Comparison of ENCODE assay signal across 9 mouse cellular contexts in genomic region chr3:96728634-96729402, GRCm38 (mm10). TPM values are rescaled to one million over a fixed set of nuclear protein-coding genes. Genes with fewer than 3 reads are reported as not detected.
DNase-seq lines count a peak whose midpoint lies in the region; ATAC-seq and TF ChIP-seq lines count a peak whose summit lies in the region.
"Had no signal": no experiment of that assay in that cellular context is flagged by ENCODE, and none has a peak within 500 bp of the region (broad histone marks: within the 10 kb centered on the region; RNA-seq: fewer than 3 reads in every experiment).

No protein-coding gene starts in this region.

- TF ChIP-seq CTCF in MEL (IDR thresholded peaks at IDR 0.05 in 2 of 3, conservative IDR thresholded peaks at IDR 0.05 in 1 of 3; ENCODE audit: control insufficient read depth in 1 of 3, insufficient read depth in 1 of 3, low read depth in 2 of 3, low read length in 3 of 3, poor library complexity in 1 of 3, severe bottlenecking in 1 of 3): peak in 1 of 3 experiments; percentile 2; a peak in 1 of 6 replicates

- H3K9ac ChIP-seq in heart, embryonic 16.5 days (ENCODE audit: low read length): peak overlapping the region; percentile 91
- peak overlapping the region; percentile 85 for H3K9ac ChIP-seq in MEL (ENCODE audit: control insufficient read depth, low read depth, low read length, poor library complexity, severe bottlenecking)
- peak overlapping the region; percentile 87; the same call in 1 of the 2 replicates for H3K9ac ChIP-seq in forebrain, embryonic 16.5 days (replicated peaks; ENCODE audit: low read depth, low read length)

- ATAC-seq in heart, embryonic 16.5 days (replicated peaks; ENCODE audit: extremely low read depth, insufficient read depth, low FRiP score): no peak
- no peak for ATAC-seq in forebrain, embryonic 16.5 days
- no peak for ATAC-seq in granulocyte monocyte progenitor cell, adult 5-6 weeks (replicated peaks; ENCODE audit: poor library complexity, severe bottlenecking)

- H3K4me3 ChIP-seq in heart, embryonic 16.5 days (ENCODE audit: low read length): peak overlapping the region; percentile 90
- H3K4me3 ChIP-seq in MEL (ENCODE audit: control insufficient read depth in 1 of 2, insufficient read depth in 1 of 2, low read depth in 2 of 2, low read length in 2 of 2) (peak overlapping the region; percentile 95 to 97), macrophage (ENCODE audit: inconsistent target) (peak overlapping the region; percentile 97)
- H3K4me3 ChIP-seq in forebrain, embryonic 16.5 days (replicated peaks; ENCODE audit: low read length): peak overlapping the region; percentile 98

- peaks cover 57% of the 10 kb centered on the region for H3K79me2 ChIP-seq in MEL (ENCODE audit: control insufficient read depth, insufficient read depth, low read length, poor library complexity)
- H3K79me2 ChIP-seq in macrophage (ENCODE audit: inconsistent target): peaks cover 94% of the 10 kb centered on the region

- no peak for DNase-seq in heart, postnatal 10 days
- no peak for DNase-seq in MEL (ENCODE audit: low read depth, low spot score)
- DNase-seq in gastrocnemius, postnatal 25 days: no peak
- no peak for DNase-seq in cerebellum, adult 8-10 months
- DNase-seq: kidney, adult 8-10 months had no signal

- H3K9me3 ChIP-seq in heart, embryonic 16.5 days (replicated peaks; ENCODE audit: control insufficient read depth, low read length): no peaks in the 10 kb centered on the region
- no peaks in the 10 kb centered on the region for H3K9me3 ChIP-seq in MEL (replicated peaks; ENCODE audit: insufficient read depth, low read length)
- H3K9me3 ChIP-seq in forebrain, embryonic 16.5 days (ENCODE audit: control insufficient read depth, low read length): no peaks in the 10 kb centered on the region

- no peaks in the 10 kb centered on the region for H3K36me3 ChIP-seq in heart, embryonic 16.5 days (ENCODE audit: control insufficient read depth, insufficient read depth)
- peaks cover 0 to 22% of the 10 kb centered on the region in 2 experiments; a peak in 2 of 4 replicates for H3K36me3 ChIP-seq in MEL (ENCODE audit: control insufficient read depth in 1 of 2, insufficient read depth in 2 of 2, low read length in 2 of 2)
- no peaks in the 10 kb centered on the region for H3K36me3 ChIP-seq in forebrain, embryonic 16.5 days (ENCODE audit: control insufficient read depth, insufficient read depth)
- peaks cover 1% of the 10 kb centered on the region; the same call in 1 of the 2 replicates for H3K36me3 ChIP-seq in macrophage (ENCODE audit: inconsistent target)

- peaks cover 22% of the 10 kb centered on the region for H3K4me1 ChIP-seq in heart, embryonic 16.5 days (ENCODE audit: control insufficient read depth, insufficient read depth, low read length)
- peaks cover 5 to 19% of the 10 kb centered on the region in 2 experiments for H3K4me1 ChIP-seq in MEL (ENCODE audit: control insufficient read depth in 1 of 2, insufficient read depth in 2 of 2, low read length in 2 of 2)
- peaks cover 17% of the 10 kb centered on the region for H3K4me1 ChIP-seq in forebrain, embryonic 16.5 days (replicated peaks; ENCODE audit: control insufficient read depth, insufficient read depth, low read length)

- peak overlapping the region; percentile 88 for H3K27ac ChIP-seq in heart, embryonic 16.5 days (ENCODE audit: low read length)
- H3K27ac ChIP-seq in MEL (ENCODE audit: control insufficient read depth, low read depth, low read length) (peak overlapping the region; percentile 77), macrophage (peak overlapping the region; percentile 91)
- H3K27ac ChIP-seq in forebrain, embryonic 16.5 days (ENCODE audit: low read length): no peak overlapping the region

- no peak for TF ChIP-seq EP300 in MEL (IDR thresholded peaks at IDR 0.05; ENCODE audit: low read depth in 1 of 2, low read length in 2 of 2)

- WGBS in heart, embryonic 16.5 days: 40% methylated on average over 7 of the region's 7 CpGs
- 20% methylated on average over 7 of the region's 7 CpGs for WGBS in forebrain, embryonic 16.5 days
- 43% methylated on average over 7 of the region's 7 CpGs for WGBS in macrophage (ENCODE audit: missing documents)

- no peaks in the 10 kb centered on the region for H3K27me3 ChIP-seq in heart, embryonic 16.5 days (ENCODE audit: control insufficient read depth, insufficient read depth, low read length)
- H3K27me3 ChIP-seq in MEL (ENCODE audit: control insufficient read depth in 1 of 2, insufficient read depth in 2 of 2, low read length in 2 of 2): no peaks in the 10 kb centered on the region
- no peaks in the 10 kb centered on the region for H3K27me3 ChIP-seq in forebrain, embryonic 16.5 days (replicated peaks; ENCODE audit: control insufficient read depth, insufficient read depth, low read length)

- no peak for TF ChIP-seq POLR2A in MEL (IDR thresholded peaks at IDR 0.05; ENCODE audit: control insufficient read depth in 1 of 2, insufficient read depth in 1 of 2, low read depth in 1 of 2, low read length in 2 of 2, poor library complexity in 1 of 2)

- intact Hi-C loops in heart, postnatal 10 days (cut with DNase I): no loop called here

- H3K4me2 ChIP-seq in heart, embryonic 16.5 days (ENCODE audit: low read depth, low read length): peak overlapping the region; percentile 74
- H3K4me2 ChIP-seq in forebrain, embryonic 16.5 days (ENCODE audit: low read length): peak overlapping the region; percentile 78

- no peak for TF ChIP-seq RAD21 in MEL (IDR thresholded peaks at IDR 0.05; ENCODE audit: low read depth, low read length)

RNA-seq across cellular contexts. Expression of gene Rnf115, which starts 1.4 kb away (rescaled TPM):
- polyA plus RNA-seq in heart, embryonic 16.5 days (2015; fragmentation: Nextera tagmentation; extraction: Ambion mirVana): 36.9 and 39.7 TPM in 2 replicates
- total RNA-seq in heart, postnatal 10 days (2021): 10 to 100 TPM; 25.5 to 27.0 TPM
- total RNA-seq in MEL (2012; rRNA removed): 43.2 and 52.2 TPM in 2 replicates
- polyA plus RNA-seq in MEL (2012; ENCODE audit: insufficient read depth in 1 of 2, insufficient read length in 2 of 2, low read depth in 1 of 2, low replicate concordance in 2 of 2, missing spikeins in 1 of 2): 10 to 100 TPM; 66.1 to 71.8 TPM
- polyA plus RNA-seq in forebrain, embryonic 16.5 days (2015; fragmentation: Nextera tagmentation; extraction: Ambion mirVana): 59.8 and 65.1 TPM in 2 replicates
- 10 to 100 TPM; 20.1 to 86.9 (median 44.5) TPM for total RNA-seq in macrophage (2018; cell fraction: chromatin; rRNA removed)
- total RNA-seq in macrophage (2018; cell fraction: cytosol; rRNA removed): 100 to 1,000 TPM in 11 of 26 experiments, 10 to 100 TPM in 15; 73.2 to 117 (median 92.3) TPM
- total RNA-seq in macrophage (2018; cell fraction: nucleus; rRNA removed): 100 to 1,000 TPM in 1 of 26 experiments, 10 to 100 TPM in 25; 41.2 to 111 (median 55.1) TPM
- 72.8 to 94.2 TPM (median 85.6 TPM) in 3 replicates for polyA plus RNA-seq in macrophage (2018)
- 41.1 and 65.6 TPM in 2 replicates for total RNA-seq in granulocyte monocyte progenitor cell, adult 5-6 weeks (2014; fragmentation: Nextera tagmentation)
- 55.3 and 71.5 TPM in 2 replicates for total RNA-seq in granulocyte monocyte progenitor cell, adult 5-6 weeks (2017)
- total RNA-seq in gastrocnemius, postnatal 25 days (2021): 100 to 1,000 TPM in 1 of 2 experiments, 10 to 100 TPM in 1; 87.8 to 109 TPM

RNA-seq across cellular contexts. Expression of gene Polr3c, which starts 1.4 kb away (rescaled TPM):
- polyA plus RNA-seq in heart, embryonic 16.5 days (2015; fragmentation: Nextera tagmentation; extraction: Ambion mirVana): 28.1 and 31.0 TPM in 2 replicates
- 10 to 100 TPM; 22.2 to 26.1 TPM for total RNA-seq in heart, postnatal 10 days (2021)
- total RNA-seq in MEL (2012; rRNA removed): 48.3 and 53.1 TPM in 2 replicates
- polyA plus RNA-seq in MEL (2012; ENCODE audit: insufficient read depth in 1 of 2, insufficient read length in 2 of 2, low read depth in 1 of 2, low replicate concordance in 2 of 2, missing spikeins in 1 of 2): 100 to 1,000 TPM; 122 to 224 TPM
- 32.2 and 33.9 TPM in 2 replicates for polyA plus RNA-seq in forebrain, embryonic 16.5 days (2015; fragmentation: Nextera tagmentation; extraction: Ambion mirVana)
- 100 to 1,000 TPM in 3 of 26 experiments, 10 to 100 TPM in 23; 37.0 to 166 (median 81.2) TPM for total RNA-seq in macrophage (2018; cell fraction: chromatin; rRNA removed)
- total RNA-seq in macrophage (2018; cell fraction: cytosol; rRNA removed): 10 to 100 TPM; 22.4 to 52.3 (median 39.1) TPM
- total RNA-seq in macrophage (2018; cell fraction: nucleus; rRNA removed): 100 to 1,000 TPM in 1 of 26 experiments, 10 to 100 TPM in 25; 34.1 to 161 (median 53.5) TPM
- polyA plus RNA-seq in macrophage (2018): 25.2 to 36.6 TPM (median 28.8 TPM) in 3 replicates
- total RNA-seq in granulocyte monocyte progenitor cell, adult 5-6 weeks (2014; fragmentation: Nextera tagmentation): 30.8 and 38.8 TPM in 2 replicates
- total RNA-seq in granulocyte monocyte progenitor cell, adult 5-6 weeks (2017): 22.4 and 22.5 TPM in 2 replicates
- total RNA-seq in gastrocnemius, postnatal 25 days (2021): 10 to 100 TPM; 18.0 to 20.6 TPM

RNA-seq across cellular contexts. Expression of gene Nudt17, which starts 20.5 kb away (rescaled TPM):
- polyA plus RNA-seq in heart, embryonic 16.5 days (2015; fragmentation: Nextera tagmentation; extraction: Ambion mirVana): 6.2 and 8.8 TPM in 2 replicates
- 1 to 10 TPM; 2.5 to 3.3 TPM for total RNA-seq in heart, postnatal 10 days (2021)
- total RNA-seq in MEL (2012; rRNA removed): 2.4 and 2.7 TPM in 2 replicates
- polyA plus RNA-seq in MEL (2012; ENCODE audit: insufficient read depth in 1 of 2, insufficient read length in 2 of 2, low read depth in 1 of 2, low replicate concordance in 2 of 2, missing spikeins in 1 of 2): 1 to 10 TPM in 1 of 2 experiments, not detected in 1; 6.5 TPM
- polyA plus RNA-seq in forebrain, embryonic 16.5 days (2015; fragmentation: Nextera tagmentation; extraction: Ambion mirVana): 4.8 and 6.2 TPM in 2 replicates
- 10 to 100 TPM in 3 of 26 experiments, 1 to 10 TPM in 10, under 1 TPM in 8, not detected in 5; 0.58 to 79.2 (median 1.6) TPM for total RNA-seq in macrophage (2018; cell fraction: chromatin; rRNA removed)
- 1 to 10 TPM in 2 of 26 experiments, under 1 TPM in 23, not detected in 1; 0.14 to 3.4 (median 0.35) TPM for total RNA-seq in macrophage (2018; cell fraction: cytosol; rRNA removed)
- 10 to 100 TPM in 2 of 26 experiments, 1 to 10 TPM in 15, under 1 TPM in 9; 0.51 to 71.5 (median 1.2) TPM for total RNA-seq in macrophage (2018; cell fraction: nucleus; rRNA removed)
- polyA plus RNA-seq in macrophage (2018): 0.20 TPM in 1 of 3 replicates, not detected in the others
- not detected in 2 replicates for total RNA-seq in granulocyte monocyte progenitor cell, adult 5-6 weeks (2014; fragmentation: Nextera tagmentation)
- 0.31 TPM in 1 of 2 replicates, not detected in the other for total RNA-seq in granulocyte monocyte progenitor cell, adult 5-6 weeks (2017)
- under 1 TPM; 0.56 to 0.67 TPM for total RNA-seq in gastrocnemius, postnatal 25 days (2021)

RNA-seq across cellular contexts. Expression of gene Pias3, which starts 32.6 kb away (rescaled TPM):
- polyA plus RNA-seq in heart, embryonic 16.5 days (2015; fragmentation: Nextera tagmentation; extraction: Ambion mirVana): 33.6 and 37.5 TPM in 2 replicates
- 10 to 100 TPM; 23.7 to 24.6 TPM for total RNA-seq in heart, postnatal 10 days (2021)
- total RNA-seq in MEL (2012; rRNA removed): 5.9 and 6.0 TPM in 2 replicates
- polyA plus RNA-seq in MEL (2012; ENCODE audit: insufficient read depth in 1 of 2, insufficient read length in 2 of 2, low read depth in 1 of 2, low replicate concordance in 2 of 2, missing spikeins in 1 of 2) (10 to 100 TPM in 1 of 2 experiments, not detected in 1; 26.8 TPM), macrophage (2018) (13.0 to 14.5 TPM (median 14.1 TPM) in 3 replicates)
- polyA plus RNA-seq in forebrain, embryonic 16.5 days (2015; fragmentation: Nextera tagmentation; extraction: Ambion mirVana): 24.3 and 32.6 TPM in 2 replicates
- 10 to 100 TPM; 10.7 to 96.0 (median 49.5) TPM for total RNA-seq in macrophage (2018; cell fraction: chromatin; rRNA removed)
- total RNA-seq in macrophage (2018; cell fraction: cytosol; rRNA removed): 10 to 100 TPM in 18 of 26 experiments, 1 to 10 TPM in 8; 7.5 to 16.6 (median 12.2) TPM
- total RNA-seq in macrophage (2018; cell fraction: nucleus; rRNA removed): 10 to 100 TPM in 25 of 26 experiments, 1 to 10 TPM in 1; 8.5 to 76.7 (median 28.4) TPM
- total RNA-seq in granulocyte monocyte progenitor cell, adult 5-6 weeks (2014; fragmentation: Nextera tagmentation): 8.1 and 14.4 TPM in 2 replicates
- 3.3 and 8.2 TPM in 2 replicates for total RNA-seq in granulocyte monocyte progenitor cell, adult 5-6 weeks (2017)
- 1 to 10 TPM; 6.5 to 6.9 TPM for total RNA-seq in gastrocnemius, postnatal 25 days (2021)

RNA-seq across cellular contexts. Expression of gene Ankrd35, which starts 58.9 kb away (rescaled TPM):
- 0.45 and 0.60 TPM in 2 replicates for polyA plus RNA-seq in heart, embryonic 16.5 days (2015; fragmentation: Nextera tagmentation; extraction: Ambion mirVana)
- total RNA-seq in heart, postnatal 10 days (2021): under 1 TPM; 0.55 to 0.60 TPM
- total RNA-seq in MEL (2012; rRNA removed): 0.46 and 0.62 TPM in 2 replicates
- polyA plus RNA-seq in MEL (2012; ENCODE audit: insufficient read depth in 1 of 2, insufficient read length in 2 of 2, low read depth in 1 of 2, low replicate concordance in 2 of 2, missing spikeins in 1 of 2) (under 1 TPM in 1 of 2 experiments, not detected in 1; 0.77 TPM), macrophage (2018) (0.03 to 0.07 TPM in 2 of 3 replicates, not detected in the other)
- 1.2 and 3.5 TPM in 2 replicates for polyA plus RNA-seq in forebrain, embryonic 16.5 days (2015; fragmentation: Nextera tagmentation; extraction: Ambion mirVana)
- total RNA-seq in macrophage (2018; cell fraction: chromatin; rRNA removed): 1 to 10 TPM in 5 of 26 experiments, under 1 TPM in 11, not detected in 10; 0.17 to 4.4 (median 0.39) TPM
- under 1 TPM in 12 of 26 experiments, not detected in 14; 0.03 to 0.48 (median 0.05) TPM for total RNA-seq in macrophage (2018; cell fraction: cytosol; rRNA removed)
- total RNA-seq in macrophage (2018; cell fraction: nucleus; rRNA removed): 1 to 10 TPM in 4 of 26 experiments, under 1 TPM in 6, not detected in 16; 0.11 to 1.7 (median 0.52) TPM
- not detected in 2 replicates for total RNA-seq in granulocyte monocyte progenitor cell, adult 5-6 weeks (2014; fragmentation: Nextera tagmentation)
- not detected in 2 replicates for total RNA-seq in granulocyte monocyte progenitor cell, adult 5-6 weeks (2017)
- under 1 TPM; 0.51 to 0.67 TPM for total RNA-seq in gastrocnemius, postnatal 25 days (2021)
